Mouse (Mus musculus) intestine, postnatal 0 days (tissue): Measurements from ENCODE around the gene Sox9. TPM values are rescaled to one million over a fixed set of nuclear protein-coding genes. Genes with fewer than 3 reads are reported as not detected.
A peak's percentile ranks its signal among the peaks of the same experiment; 100 is the strongest.

ENCODE experiments used
- ATAC-seq: fragments of 200-750 bp; cut with Nextera tagmentation; 2 replicates; pipeline ENCODE4 v1.8.0; 2017; ENCODE audit warnings: mild to moderate bottlenecking, moderate TSS enrichment, moderate library complexity
- H3K27ac ChIP-seq: fragments of 300-500 bp; sonication (generic); 2 replicates; pipeline ENCODE4 v1.5.1; 2014; ENCODE audit warnings: mild to moderate bottlenecking, low read depth, low read length, moderate library complexity
- H3K27me3 ChIP-seq: fragments of 300-500 bp; sonication (generic); replicated peaks from 2 replicates; pipeline ENCODE4 v1.6.1; 2014; ENCODE audit warnings: low read length, mixed read lengths; ENCODE audit not compliant: control insufficient read depth, insufficient read depth
- H3K36me3 ChIP-seq: fragments of 300-500 bp; sonication (generic); 2 replicates; pipeline ENCODE4 v1.6.1; 2014; ENCODE audit warnings: mild to moderate bottlenecking, moderate library complexity; ENCODE audit not compliant: control insufficient read depth, insufficient read depth
- H3K4me1 ChIP-seq: fragments of 300-500 bp; sonication (generic); replicated peaks from 2 replicates; pipeline ENCODE4 v1.6.1; 2014; ENCODE audit warnings: antibody characterized with exemption, low read length, mixed read lengths; ENCODE audit not compliant: control insufficient read depth, insufficient read depth
- H3K4me2 ChIP-seq: fragments of 300-500 bp; sonication (generic); replicated peaks from 2 replicates; pipeline ENCODE4 v1.6.1; 2014; ENCODE audit warnings: low read depth, mild to moderate bottlenecking, moderate library complexity
- H3K4me3 ChIP-seq: fragments of 300-500 bp; sonication (generic); 2 replicates; pipeline ENCODE4 v1.5.1; 2014; ENCODE audit warnings: low read depth, low read length
- H3K9ac ChIP-seq: fragments of 300-500 bp; sonication (generic); 2 replicates; pipeline ENCODE4 v1.6.1; 2014; ENCODE audit warnings: mild to moderate bottlenecking, low read depth, low read length
- H3K9me3 ChIP-seq: fragments of 300-500 bp; sonication (generic); 2 replicates; pipeline ENCODE4 v1.6.1; 2016; ENCODE audit warnings: mixed run types; ENCODE audit not compliant: control insufficient read depth
- CTCF ChIP-seq: sonication (generic); IDR thresholded peaks from 2 replicates; pipeline ENCODE4 v1.5.1; 2016; ENCODE audit warnings: low read depth, mild to moderate bottlenecking, control low read depth, antibody characterized with exemption, moderate library complexity
- WGBS: fragments of 180-500 bp; shearing (Covaris S2); extraction: QIAGEN DNeasy Blood & Tissue Kit; methylation state at CpG from one replicate; pipeline ENCODE4 v1.1.7; 2014; 5-methylcytosine and 5-hydroxymethylcytosine counted together
- polyA plus RNA-seq: library from polyadenylated mRNA; unstranded; fragments of >200 nt; fragmentation: Nextera tagmentation; extraction: Ambion mirVana; gene quantifications from 2 replicates; pipeline ENCODE4 v1.2.1, GENCODE M21; 2015

Sox9 gene
- polyA plus RNA-seq, 1 experiment from 2014 or later: 15.9 TPM

GRCm38 (mm10) chr11:112767531-112768041 is 14.4 kb upstream of the Sox9 start:
- Histone ChIP-seq H3K4me3 (no peak overlapping the region), H3K4me2 (no peak overlapping the region), H3K9me3 (no peaks in the 10 kb centered on the region), H3K36me3 (no peaks in the 10 kb centered on the region), H3K27me3 (no peaks in the 10 kb centered on the region), H3K4me1 (no peaks in the 10 kb centered on the region), H3K9ac (no peak overlapping the region), H3K27ac (no peak overlapping the region)
- WGBS: 78% methylated on average over 15 of the region's 15 CpGs
- TF ChIP-seq CTCF: no peak
- no peak for ATAC-seq

- no peak overlapping the region for H3K9ac ChIP-seq
- ATAC-seq: no peak
- H3K27me3 ChIP-seq: no peaks in the 10 kb centered on the region
- H3K4me1 ChIP-seq: no peaks in the 10 kb centered on the region
- H3K36me3 ChIP-seq: no peaks in the 10 kb centered on the region
- no peak overlapping the region for H3K27ac ChIP-seq
- H3K9me3 ChIP-seq: no peaks in the 10 kb centered on the region
- WGBS: 46% methylated on average over 11 of the region's 11 CpGs
- TF ChIP-seq CTCF: no peak
- H3K4me3 ChIP-seq: no peak overlapping the region
- no peak overlapping the region for H3K4me2 ChIP-seq
Observed at GRCm38 (mm10) chr11:112772791-112773355, 9.2 kb upstream of the Sox9 start.

- H3K9ac ChIP-seq: no peak overlapping the region
- peaks cover 3% of the 10 kb centered on the region; the same call in 1 of the 2 replicates for H3K4me1 ChIP-seq
- H3K4me2 ChIP-seq: no peak overlapping the region
- TF ChIP-seq CTCF: peak; percentile 84
- no peak for ATAC-seq
- H3K27ac ChIP-seq: no peak overlapping the region
- 3% methylated on average over 10 of the region's 10 CpGs for WGBS
- H3K4me3 ChIP-seq: no peak overlapping the region
- H3K9me3 ChIP-seq: no peaks in the 10 kb centered on the region
- H3K27me3 ChIP-seq: peaks cover 17% of the 10 kb centered on the region
- H3K36me3 ChIP-seq: no peaks in the 10 kb centered on the region; the same call in 1 of the 2 replicates
Observed at GRCm38 (mm10) chr11:112779762-112780161, 2.3 kb upstream of the Sox9 start.

GRCm38 (mm10) chr11:112780394-112780920 is 1.6 kb upstream of the Sox9 start:
- TF ChIP-seq CTCF: no peak
- Histone ChIP-seq H3K4me2 (peak overlapping the region; percentile 84), H3K4me1 (peaks cover 3% of the 10 kb centered on the region; the same call in 1 of the 2 replicates), H3K4me3 (peak overlapping the region; percentile 78), H3K9ac (no peak overlapping the region), H3K9me3 (no peaks in the 10 kb centered on the region), H3K27ac (no peak overlapping the region), H3K27me3 (peaks cover 18% of the 10 kb centered on the region), H3K36me3 (no peaks in the 10 kb centered on the region; the same call in 1 of the 2 replicates)
- 24% methylated on average over 19 of the region's 19 CpGs for WGBS
- no peak for ATAC-seq

- peak overlapping the region; percentile 21 for H3K27ac ChIP-seq
- ATAC-seq: no peak
- peaks cover 18% of the 10 kb centered on the region for H3K27me3 ChIP-seq
- H3K4me1 ChIP-seq: peaks cover 3% of the 10 kb centered on the region; the same call in 1 of the 2 replicates
- peak overlapping the region; percentile 84 for H3K4me2 ChIP-seq
- TF ChIP-seq CTCF: no peak
- WGBS: 2% methylated on average over 49 of the region's 49 CpGs
- peak overlapping the region; percentile 66; the same call in 1 of the 2 replicates for H3K9ac ChIP-seq
- peak overlapping the region; percentile 78 for H3K4me3 ChIP-seq
- no peaks in the 10 kb centered on the region; the same call in 1 of the 2 replicates for H3K36me3 ChIP-seq
- no peaks in the 10 kb centered on the region for H3K9me3 ChIP-seq
Observed at GRCm38 (mm10) chr11:112781035-112781911, 751 bp upstream of the Sox9 start.
